Mouse (Mus musculus) neural tube, embryonic 14.5 days (tissue): ENCODE results near the gene Sox10. TPM values are rescaled to one million over a fixed set of nuclear protein-coding genes. Genes with fewer than 3 reads are reported as not detected.
A peak's percentile ranks its signal among the peaks of the same experiment; 100 is the strongest.

Experiments
- ATAC-seq: fragments of 200-750 bp; cut with Nextera tagmentation; 2 replicates; pipeline ENCODE4 v1.8.0; 2017; ENCODE audit warnings: low read depth, mild to moderate bottlenecking, moderate TSS enrichment, moderate library complexity
- H3K27ac ChIP-seq: fragments of 300-500 bp; sonication (generic); 2 replicates; pipeline ENCODE4 v1.5.1; 2014; ENCODE audit warnings: low read depth, mild to moderate bottlenecking, control low read depth, low read length, moderate library complexity, mixed read lengths
- H3K27me3 ChIP-seq: fragments of 300-500 bp; sonication (generic); 2 replicates; pipeline ENCODE4 v1.6.1; 2014; ENCODE audit warnings: low read length; ENCODE audit not compliant: control insufficient read depth, insufficient read depth
- H3K36me3 ChIP-seq: fragments of 300-500 bp; sonication (generic); 2 replicates; pipeline ENCODE4 v1.6.1; 2014; ENCODE audit warnings: low read length, mixed read lengths; ENCODE audit not compliant: control insufficient read depth, insufficient read depth
- H3K4me1 ChIP-seq: fragments of 300-500 bp; sonication (generic); 2 replicates; pipeline ENCODE4 v1.6.1; 2014; ENCODE audit warnings: low read length; ENCODE audit not compliant: control insufficient read depth, insufficient read depth
- H3K4me2 ChIP-seq: fragments of 300-500 bp; sonication (generic); 2 replicates; pipeline ENCODE4 v1.6.1; 2014; ENCODE audit warnings: mild to moderate bottlenecking, low read depth, low read length, control low read depth
- H3K4me3 ChIP-seq: fragments of 300-500 bp; sonication (generic); 2 replicates; pipeline ENCODE4 v1.5.1; 2014; ENCODE audit warnings: low read depth, low read length, control low read depth, mixed read lengths
- H3K9ac ChIP-seq: fragments of 300-500 bp; sonication (generic); replicated peaks from 2 replicates; pipeline ENCODE4 v1.6.1; 2014; ENCODE audit warnings: low read depth, mild to moderate bottlenecking, control low read depth, low read length, mixed read lengths
- H3K9me3 ChIP-seq: fragments of 300-500 bp; sonication (generic); 2 replicates; pipeline ENCODE4 v1.6.1; 2016; ENCODE audit warnings: low read length; ENCODE audit not compliant: control insufficient read depth
- WGBS: fragments of 180-500 bp; shearing (Covaris S2); extraction: QIAGEN DNeasy Blood & Tissue Kit; methylation state at CpG from one replicate; pipeline ENCODE4 v1.1.7; 2014; 5-methylcytosine and 5-hydroxymethylcytosine counted together
- polyA plus RNA-seq: library from polyadenylated mRNA; unstranded; fragments of >200 nt; fragmentation: Nextera tagmentation; extraction: Ambion mirVana; gene quantifications from 2 replicates; pipeline ENCODE4 v1.2.1, GENCODE M21; 2014

The Sox10 gene
- polyA plus RNA-seq, 1 experiment from 2014 or later: 7.7 TPM

GRCm38 (mm10) chr15:79176905-79177304, 11.9 kb upstream of the Sox10 start:
- Histone ChIP-seq H3K4me3 (no peak overlapping the region), H3K4me2 (no peak overlapping the region), H3K9me3 (no peaks in the 10 kb centered on the region), H3K36me3 (no peaks in the 10 kb centered on the region), H3K4me1 (no peaks in the 10 kb centered on the region), H3K9ac (no peak overlapping the region), H3K27me3 (no peaks in the 10 kb centered on the region), H3K27ac (no peak overlapping the region)
- WGBS: 45% methylated on average over 6 of the region's 6 CpGs
- no peak for ATAC-seq

- no peak overlapping the region for H3K9ac ChIP-seq
- H3K4me2 ChIP-seq: no peak overlapping the region; the same call in 1 of the 2 replicates
- peaks cover 30% of the 10 kb centered on the region for H3K27me3 ChIP-seq
- H3K27ac ChIP-seq: peak overlapping the region; percentile 24; the same call in 1 of the 2 replicates
- no peak overlapping the region for H3K4me3 ChIP-seq
- H3K9me3 ChIP-seq: no peaks in the 10 kb centered on the region
- ATAC-seq: peak; percentile 45; the same call in 1 of the 2 replicates
- 45% methylated on average over 8 of the region's 8 CpGs for WGBS
- H3K4me1 ChIP-seq: no peaks in the 10 kb centered on the region
- no peaks in the 10 kb centered on the region for H3K36me3 ChIP-seq
Measured at GRCm38 (mm10) chr15:79166712-79167111, 1.7 kb upstream of the Sox10 start.

- H3K4me2 ChIP-seq: no peak overlapping the region
- peak overlapping the region; percentile 24; the same call in 1 of the 2 replicates for H3K4me3 ChIP-seq
Measured at GRCm38 (mm10) chr15:79164251-79164650, 789 bp downstream of the Sox10 start.

GRCm38 (mm10) chr15:79162822-79163221, 2.2 kb downstream of the Sox10 start:
- ATAC-seq: no peak
- H3K9me3 ChIP-seq: no peaks in the 10 kb centered on the region
- peaks cover 31% of the 10 kb centered on the region for H3K27me3 ChIP-seq
- no peaks in the 10 kb centered on the region for H3K36me3 ChIP-seq
- H3K4me2 ChIP-seq: no peak overlapping the region
- H3K27ac ChIP-seq: no peak overlapping the region
- H3K9ac ChIP-seq: peak overlapping the region; percentile 32; the same call in 1 of the 2 replicates
- 40% methylated on average over 14 of the region's 14 CpGs for WGBS
- H3K4me3 ChIP-seq: peak overlapping the region; percentile 24
- no peaks in the 10 kb centered on the region for H3K4me1 ChIP-seq

More at GRCm38 (mm10) chr15:79164251-79164650, 789 bp downstream of the Sox10 start:
- no peak overlapping the region; the same call in 1 of the 2 replicates for H3K9ac ChIP-seq
- no peak overlapping the region for H3K27ac ChIP-seq
- no peaks in the 10 kb centered on the region for H3K36me3 ChIP-seq
- no peaks in the 10 kb centered on the region for H3K9me3 ChIP-seq
- H3K4me1 ChIP-seq: no peaks in the 10 kb centered on the region
- 5% methylated on average over 14 of the region's 15 CpGs for whole genome bisulfite sequencing
- peaks cover 31% of the 10 kb centered on the region for H3K27me3 ChIP-seq
- ATAC-seq: peak; percentile 28; the same call in 1 of the 2 replicates

GRCm38 (mm10) chr15:79162301-79162700, 2.7 kb downstream of the Sox10 start:
- no peaks in the 10 kb centered on the region for H3K9me3 ChIP-seq
- H3K9ac ChIP-seq: 0 out of 2 replicates have a peak overlapping the region, but pooled peaks have one; percentile 28
- 70% methylated on average over 7 of the region's 7 CpGs for WGBS
- H3K4me3 ChIP-seq: peak overlapping the region; percentile 24
- no peak for ATAC-seq
- H3K4me1 ChIP-seq: no peaks in the 10 kb centered on the region
- peaks cover 31% of the 10 kb centered on the region for H3K27me3 ChIP-seq
- no peaks in the 10 kb centered on the region for H3K36me3 ChIP-seq
- peak overlapping the region; percentile 11 for H3K4me2 ChIP-seq
- H3K27ac ChIP-seq: no peak overlapping the region

GRCm38 (mm10) chr15:79155572-79155971, 9.5 kb downstream of the Sox10 start:
- 23% methylated on average over 3 of the region's 3 CpGs for WGBS
- Histone ChIP-seq H3K4me1 (peaks cover 9% of the 10 kb centered on the region; the same call in 1 of the 2 replicates), H3K9ac (no peak overlapping the region), H3K27ac (no peak overlapping the region), H3K36me3 (peaks cover 13% of the 10 kb centered on the region), H3K4me3 (no peak overlapping the region), H3K27me3 (no peaks in the 10 kb centered on the region), H3K4me2 (no peak overlapping the region), H3K9me3 (no peaks in the 10 kb centered on the region)
- ATAC-seq: no peak

GRCm38 (mm10) chr15:79152709-79153108, 12.3 kb downstream of the Sox10 start:
- Histone ChIP-seq H3K4me3 (no peak overlapping the region), H3K36me3 (peaks cover 24% of the 10 kb centered on the region), H3K4me1 (peaks cover 9% of the 10 kb centered on the region; the same call in 1 of the 2 replicates), H3K27me3 (no peaks in the 10 kb centered on the region), H3K4me2 (no peak overlapping the region), H3K27ac (peak overlapping the region; percentile 79), H3K9me3 (no peaks in the 10 kb centered on the region), H3K9ac (no peak overlapping the region)
- no peak for ATAC-seq
- 44% methylated on average over 6 of the region's 6 CpGs for WGBS

- no peak overlapping the region; the same call in 1 of the 2 replicates for H3K4me2 ChIP-seq
- no peak overlapping the region for H3K4me3 ChIP-seq
- peak overlapping the region; percentile 16; the same call in 1 of the 2 replicates for H3K9ac ChIP-seq
- 37% methylated on average over 8 of the region's 8 CpGs for WGBS
- peaks cover 9% of the 10 kb centered on the region; the same call in 1 of the 2 replicates for H3K4me1 ChIP-seq
- no peaks in the 10 kb centered on the region for H3K9me3 ChIP-seq
- no peaks in the 10 kb centered on the region for H3K27me3 ChIP-seq
- peaks cover 32% of the 10 kb centered on the region for H3K36me3 ChIP-seq
- peak; percentile 32; the same call in 1 of the 2 replicates for ATAC-seq
- peak overlapping the region; percentile 79 for H3K27ac ChIP-seq
Measured at GRCm38 (mm10) chr15:79151881-79152280, 13.2 kb downstream of the Sox10 start.

- WGBS: 49% methylated on average over 7 of the region's 7 CpGs
- H3K27ac ChIP-seq: no peak overlapping the region
- H3K9ac ChIP-seq: no peak overlapping the region
- H3K4me3 ChIP-seq: no peak overlapping the region
- H3K9me3 ChIP-seq: no peaks in the 10 kb centered on the region
- no peaks in the 10 kb centered on the region for H3K27me3 ChIP-seq
- H3K36me3 ChIP-seq: peaks cover 37% of the 10 kb centered on the region
- no peak overlapping the region for H3K4me2 ChIP-seq
- peak; percentile 10; the same call in 1 of the 2 replicates for ATAC-seq
- H3K4me1 ChIP-seq: peaks cover 9% of the 10 kb centered on the region; the same call in 1 of the 2 replicates
Measured at GRCm38 (mm10) chr15:79148533-79148932, 16.5 kb downstream of the Sox10 start.
